Mouse (Mus musculus): ENCODE results near the gene Spats1.

The Spats1 gene

DNA sequence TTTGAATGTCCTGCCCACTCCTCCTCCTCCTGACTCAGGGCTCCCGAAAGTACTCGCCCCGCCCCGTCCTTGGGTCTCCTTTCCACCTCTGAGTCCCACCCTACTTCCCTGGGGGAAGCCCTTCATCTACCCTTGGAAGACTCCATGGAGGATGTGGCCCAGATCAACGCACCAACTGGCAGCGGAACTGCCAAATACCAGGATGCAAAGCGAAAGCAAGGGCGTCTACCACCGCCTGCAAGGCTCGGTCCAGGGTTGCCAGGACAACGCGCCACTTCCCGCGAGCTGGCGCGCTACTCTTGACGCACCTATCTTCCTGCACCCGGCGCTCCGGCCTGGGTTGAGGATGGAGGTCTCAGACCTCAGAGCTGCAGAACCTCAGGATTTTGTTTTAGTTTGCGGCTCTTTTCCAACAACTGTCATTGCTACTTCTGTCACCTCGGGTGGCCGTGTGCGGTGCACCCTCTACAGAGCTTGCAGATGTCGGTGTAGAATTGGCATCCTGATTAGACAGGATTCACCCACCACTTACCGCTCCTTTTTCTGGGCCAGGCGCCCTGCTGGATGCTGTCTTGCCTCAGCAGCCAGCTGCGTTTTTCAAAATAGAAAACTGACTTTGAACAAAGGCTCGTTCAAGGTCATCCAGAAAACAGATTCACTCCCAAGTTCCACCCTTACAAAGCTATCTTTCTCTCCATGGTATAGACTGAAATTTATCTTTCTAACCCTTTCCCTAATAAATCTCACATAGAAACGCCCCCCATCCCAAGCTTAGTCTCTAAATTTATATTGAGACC lies at the start of gene Spats1:
TSS of gene Spats1 (minus strand) at position 747 of the 797 bp plus-strand sequence.
- DNase-seq, result peak; percentile 47

- DNase-seq, result no peak
These were observed 49.7 kb upstream of the Spats1 start for GRCm38 (mm10) chr17:45524961-45525360.

DNA sequence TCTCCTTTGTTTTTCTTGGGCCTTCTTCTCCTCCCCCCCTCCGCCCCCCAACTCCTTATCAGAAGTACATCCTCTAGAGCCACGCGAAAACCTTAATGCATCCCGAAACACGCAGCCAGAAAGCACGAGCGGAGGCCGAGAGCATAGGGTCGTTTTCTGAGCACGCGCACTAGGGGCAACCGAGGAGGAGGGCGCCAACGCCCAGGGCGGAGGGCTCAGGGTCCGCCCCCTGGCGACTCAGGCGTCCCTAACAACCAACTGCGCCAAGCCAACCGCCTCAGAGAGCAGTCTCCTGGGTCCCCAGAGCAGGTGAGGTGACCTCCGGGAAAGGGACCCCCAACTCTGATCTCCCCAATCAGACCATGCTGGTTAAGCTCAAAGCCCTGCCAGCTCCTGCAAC lies 48.0 kb upstream of the Spats1 start, which contains the start of gene Tcte1:
TSS of gene Tcte1 (plus strand) at position 172 of the 400 bp plus-strand sequence.
- DNase-seq, result no peak

- DNase-seq, result no peak
These were observed 44.9 kb upstream of the Spats1 start for GRCm38 (mm10) chr17:45520136-45520535.

GRCm38 (mm10) chr17:45518766-45519475 lies 43.7 kb upstream of the Spats1 start:
- DNase-seq, result no peak

- DNase-seq, result no peak
These were observed 42.5 kb upstream of the Spats1 start for GRCm38 (mm10) chr17:45517549-45518215.

DNA sequence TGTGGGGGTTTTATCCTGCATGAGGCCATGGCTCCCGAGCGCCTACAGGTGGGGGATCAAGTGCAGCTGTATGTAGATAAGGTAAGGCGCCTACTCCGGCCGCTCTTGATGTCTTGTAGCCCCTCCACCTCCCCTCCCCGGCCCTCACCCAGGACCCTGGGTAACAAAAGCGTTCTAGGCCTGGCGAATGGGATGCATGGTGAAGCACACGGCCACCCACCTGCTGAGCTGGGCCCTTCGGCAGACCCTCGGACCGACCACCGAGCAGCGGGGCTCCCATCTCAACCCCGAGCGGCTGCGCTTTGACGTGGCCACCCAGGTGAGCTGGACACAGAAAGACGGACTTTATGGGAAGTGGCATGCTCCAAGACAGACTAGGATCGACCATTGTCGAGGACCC lies 41.9 kb upstream of the Spats1 start:
- DNase-seq, result no peak

GRCm38 (mm10) chr17:45516488-45516887 lies 41.3 kb upstream of the Spats1 start:
- peak; percentile 58 for DNase-seq

DNA sequence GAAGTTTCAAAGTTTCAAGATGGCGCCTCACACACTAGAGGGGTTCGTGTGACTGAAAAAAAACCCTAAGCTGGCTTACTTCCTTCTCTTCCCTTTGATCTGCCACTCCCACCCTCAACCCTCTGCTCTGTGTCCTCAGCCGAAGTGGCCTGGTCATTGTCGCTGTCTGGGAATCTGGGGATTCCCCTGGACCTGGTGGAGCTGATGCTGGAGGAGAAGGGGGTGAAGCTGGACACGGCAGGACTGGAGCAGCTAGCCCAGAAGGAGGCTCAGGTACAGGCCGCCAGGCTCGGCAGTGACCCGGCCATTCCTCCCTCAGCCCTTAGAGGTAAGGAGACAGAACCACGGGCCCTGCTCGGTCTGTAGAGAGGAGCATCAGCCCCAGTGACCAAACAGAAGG lies 40.6 kb upstream of the Spats1 start:
- no peak for DNase-seq

GRCm38 (mm10) chr17:45515204-45515726 lies 40.0 kb upstream of the Spats1 start:
- no peak for DNase-seq

DNA sequence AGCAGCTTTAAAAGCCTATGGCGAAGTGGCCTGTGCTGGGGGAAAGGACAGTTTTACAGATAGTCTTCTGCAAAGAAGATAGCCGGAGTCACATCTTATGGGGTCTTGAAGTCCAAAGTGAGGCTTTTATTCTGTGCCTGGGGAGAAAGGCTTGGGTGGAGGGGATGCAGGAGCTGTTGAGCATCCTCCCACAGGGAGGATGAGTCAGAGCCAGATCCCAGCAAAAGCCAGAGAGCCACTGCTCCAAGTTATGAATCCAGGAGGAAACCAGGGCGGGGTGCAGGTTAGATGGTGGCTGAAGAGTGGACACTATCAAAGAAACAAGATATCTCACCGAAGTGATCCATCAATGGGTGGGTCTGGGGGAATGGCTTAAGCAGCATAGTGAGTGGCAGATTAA lies 36.5 kb upstream of the Spats1 start:
- DNase-seq, result no peak

GRCm38 (mm10) chr17:45510871-45511270 lies 35.7 kb upstream of the Spats1 start:
- DNase-seq, result no peak

- DNase-seq, result peak; percentile 92
These were observed 31.5 kb upstream of the Spats1 start, which contains the start of gene Aars2 for GRCm38 (mm10) chr17:45506700-45507189. Gene Aars2 (plus strand): TSS chr17:45506841.

DNA sequence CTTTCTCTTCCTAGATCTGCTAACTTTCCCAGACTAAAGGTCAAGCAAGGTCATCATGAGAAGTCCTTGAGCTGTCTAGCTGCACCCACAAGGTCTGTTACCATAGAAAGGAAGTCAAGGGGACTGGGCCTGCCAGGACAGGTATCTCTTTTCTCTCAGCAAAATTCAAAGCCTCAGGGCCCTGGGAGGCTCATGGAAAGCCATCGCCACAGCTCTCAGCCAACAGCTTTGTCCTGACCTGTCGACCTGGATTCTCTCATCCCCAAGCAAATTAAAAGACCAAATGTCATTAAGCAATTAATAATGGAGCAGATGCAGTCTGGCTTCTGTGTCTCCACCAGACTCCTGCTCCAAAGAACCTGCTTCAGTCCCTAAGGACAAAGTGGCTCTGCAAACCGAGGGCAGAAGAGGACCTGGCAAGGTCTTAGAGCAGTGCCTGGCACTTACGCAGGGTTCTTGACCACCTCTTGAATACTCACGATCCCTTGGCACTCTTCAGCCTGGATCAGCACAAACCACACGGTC lies 30.8 kb upstream of the Spats1 start:
- DNase-seq, result no peak

- no peak for DNase-seq
These were observed 28.2 kb upstream of the Spats1 start for GRCm38 (mm10) chr17:45503301-45503973.

DNA sequence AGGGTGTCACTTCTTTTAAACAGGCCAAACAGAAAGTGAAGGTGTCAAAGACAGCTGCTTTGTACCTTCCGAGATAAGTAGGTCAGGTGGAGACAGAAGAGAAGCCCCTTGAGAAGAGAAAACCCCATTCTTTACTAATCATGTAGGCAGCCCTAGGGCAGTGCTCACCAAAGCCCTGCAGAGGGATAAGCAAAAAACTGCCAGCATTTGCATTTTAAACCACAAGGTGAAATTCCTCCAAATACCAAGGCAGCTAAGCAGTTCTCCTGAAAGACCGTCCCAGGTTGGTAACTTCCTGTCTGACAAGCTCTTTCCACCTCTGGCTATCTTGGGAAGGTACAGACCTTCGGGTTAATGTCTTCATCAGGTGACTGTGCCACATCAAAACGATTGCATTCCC lies 27.1 kb upstream of the Spats1 start:
- DNase-seq, result no peak

- DNase-seq, result no peak
These were observed 25.8 kb upstream of the Spats1 start for GRCm38 (mm10) chr17:45500981-45501380.

DNA sequence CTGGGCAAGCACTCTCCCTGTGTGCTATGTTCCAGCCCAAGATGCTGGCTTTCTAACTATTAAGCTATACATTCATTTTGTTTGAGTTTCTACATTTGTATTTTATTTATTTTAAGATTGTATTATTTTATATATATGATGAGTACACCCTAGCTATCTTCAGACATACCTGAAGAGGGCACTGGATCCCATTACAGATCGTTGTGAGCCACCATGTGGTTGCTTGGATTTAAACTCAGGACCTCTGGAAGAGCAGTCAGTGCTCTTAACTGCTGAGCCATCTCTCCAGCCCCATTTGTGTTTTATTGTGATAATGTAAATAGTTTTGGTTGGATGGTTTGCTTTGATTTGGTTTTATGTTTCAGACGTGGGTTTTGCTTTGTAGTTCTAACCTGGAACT lies 24.3 kb upstream of the Spats1 start:
- DNase-seq, result no peak

DNA sequence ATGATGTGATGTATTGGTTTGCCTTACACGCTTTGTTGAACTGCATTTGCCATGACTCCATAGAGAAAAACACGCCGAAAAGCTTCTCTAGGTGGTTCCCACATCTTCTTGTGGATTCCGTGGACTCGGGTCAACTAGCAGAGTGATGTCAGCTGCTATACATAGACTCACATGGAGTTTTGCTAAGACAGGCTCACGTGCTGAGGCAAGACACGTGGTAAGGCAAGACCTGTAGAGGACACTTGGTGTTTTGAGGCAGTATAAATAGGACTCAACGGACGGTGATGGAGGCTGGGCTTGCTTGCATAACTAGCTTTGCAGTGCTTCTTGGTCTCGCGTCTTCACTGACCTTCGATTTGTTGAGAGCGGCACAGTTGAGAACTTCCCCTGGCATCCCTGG lies 23.2 kb upstream of the Spats1 start:
- no peak for DNase-seq

DNA sequence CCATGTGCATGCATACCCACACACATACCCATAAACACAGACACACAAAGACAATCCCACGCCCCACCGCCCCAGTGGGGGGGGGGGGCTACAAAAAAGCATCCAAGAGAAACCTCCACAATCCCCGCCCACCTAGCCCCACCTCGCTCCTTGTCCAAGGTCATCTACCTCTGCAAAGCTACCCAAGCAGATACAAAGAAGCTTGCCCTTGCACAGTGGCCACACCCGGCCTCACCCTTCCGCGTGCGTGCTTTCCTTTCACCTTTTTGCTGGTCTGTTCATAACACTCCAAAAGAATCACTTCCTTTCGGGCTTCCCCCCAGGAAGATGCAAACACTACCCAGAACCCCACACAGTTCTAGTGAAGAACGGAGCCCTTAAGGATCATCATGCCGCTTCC lies 20.2 kb upstream of the Spats1 start:
- no peak for DNase-seq

DNA sequence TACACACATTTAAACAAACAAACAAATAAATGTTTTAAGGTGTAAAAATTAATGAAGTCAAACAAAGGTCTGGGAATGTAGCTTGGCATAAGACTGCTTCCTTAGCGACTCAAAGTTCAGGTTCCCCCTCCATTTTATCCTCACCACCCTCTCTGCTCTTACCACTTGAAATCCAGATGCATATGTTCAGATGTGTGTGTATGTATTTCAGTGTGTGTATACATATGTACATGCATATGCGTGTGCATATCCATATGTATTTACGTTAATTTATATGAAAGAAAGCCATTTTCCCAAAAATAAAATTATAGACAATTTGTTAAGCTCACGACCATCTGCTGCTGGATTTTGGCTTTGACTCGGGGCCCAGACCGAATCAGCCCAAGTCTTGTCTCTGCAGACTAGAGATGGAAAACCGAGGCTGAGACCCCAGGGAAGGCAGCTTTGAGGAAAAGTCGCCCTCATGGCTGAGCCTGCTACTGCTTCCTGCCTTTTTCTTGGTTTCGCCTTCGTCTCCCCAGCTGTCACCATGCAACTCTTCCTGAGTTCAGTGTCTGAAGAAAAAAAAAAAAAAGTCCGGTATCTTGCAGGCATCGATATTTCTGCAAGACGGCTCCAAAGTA lies 15.4 kb upstream of the Spats1 start:
- DNase-seq, result no peak

DNA sequence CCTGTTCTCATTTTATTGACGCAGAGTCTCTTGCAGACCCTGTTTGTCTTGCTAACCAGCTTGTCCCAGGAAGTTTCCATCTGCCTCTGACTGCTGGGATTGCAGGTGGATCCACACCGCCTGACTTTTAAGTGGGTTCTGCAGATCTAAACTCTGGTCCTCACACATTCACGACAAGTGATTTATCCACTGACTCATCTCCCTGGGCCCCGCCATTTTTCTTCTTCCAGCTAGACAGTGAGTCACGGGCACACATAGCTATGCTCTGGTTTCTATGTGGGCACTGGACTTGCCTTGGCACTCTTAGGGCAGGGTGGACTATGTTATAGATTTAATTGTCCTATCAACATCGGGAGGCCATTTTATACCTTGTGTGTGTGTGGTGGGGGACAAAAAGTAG lies 14.5 kb upstream of the Spats1 start:
- no peak for DNase-seq
